Mouse (Mus musculus): ENCODE data around the gene 1700012B07Rik. TPM values are rescaled to one million over a fixed set of nuclear protein-coding genes. Genes with fewer than 3 reads are reported as not detected.

The 1700012B07Rik gene
- total and polyA plus RNA-seq, 3 experiments = 0.11 TPM; not detected in 2

DNA sequence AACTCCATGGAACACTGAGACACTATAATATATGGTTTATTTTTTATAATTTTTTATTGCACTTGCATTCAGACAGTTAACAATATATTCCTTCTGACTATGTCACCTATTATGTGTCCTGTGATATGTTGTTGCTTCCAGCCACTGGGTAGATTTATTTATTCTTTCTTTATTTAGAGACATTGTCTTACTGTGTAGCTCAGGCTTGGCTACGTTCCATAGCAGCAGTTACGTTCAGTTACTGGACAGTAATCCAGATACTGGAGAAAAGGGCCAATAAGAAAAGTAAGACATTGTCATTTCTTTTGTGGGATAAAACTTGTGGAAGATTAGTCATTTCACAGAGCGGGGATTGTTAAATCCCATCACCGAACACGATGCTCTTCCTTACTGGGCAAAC lies 2.5 kb upstream of the 1700012B07Rik start:
- Histone ChIP-seq H3K36me3 (replicated peaks) (no peaks in the 10 kb centered on the region), H3K4me3 (ENCODE audit: low read depth, low read length) (no peak overlapping the region), H3K27me3 (ENCODE audit: insufficient read depth, low read length) (no peaks in the 10 kb centered on the region), H3K4me1 (ENCODE audit: insufficient read depth, low read depth, low read length) (no peaks in the 10 kb centered on the region), H3K9me3 (replicated peaks) (peaks cover 40% of the 10 kb centered on the region)
- DNase-seq (ENCODE audit: low spot score) (no peak), ATAC-seq (ENCODE audit: extremely low read depth, insufficient number of reproducible peaks, low FRiP score, poor library complexity, severe bottlenecking) (no peak)
- TF ChIP-seq CTCF (IDR thresholded peaks at IDR 0.05; ENCODE audit: low read depth, low read length) (no peak), GATA2 (IDR thresholded peaks at IDR 0.05; ENCODE audit: borderline replicate concordance, low read depth, low read length) (no peak), GATA1 (IDR thresholded peaks at IDR 0.05; ENCODE audit: borderline replicate concordance, low read length) (no peak), TAL1 (conservative IDR thresholded peaks at IDR 0.05; ENCODE audit: low read depth, low read length) (no peak), POLR2AphosphoS5 (IDR thresholded peaks at IDR 0.05; ENCODE audit: insufficient replicate concordance, low read depth, low read length) (no peak)

DNA sequence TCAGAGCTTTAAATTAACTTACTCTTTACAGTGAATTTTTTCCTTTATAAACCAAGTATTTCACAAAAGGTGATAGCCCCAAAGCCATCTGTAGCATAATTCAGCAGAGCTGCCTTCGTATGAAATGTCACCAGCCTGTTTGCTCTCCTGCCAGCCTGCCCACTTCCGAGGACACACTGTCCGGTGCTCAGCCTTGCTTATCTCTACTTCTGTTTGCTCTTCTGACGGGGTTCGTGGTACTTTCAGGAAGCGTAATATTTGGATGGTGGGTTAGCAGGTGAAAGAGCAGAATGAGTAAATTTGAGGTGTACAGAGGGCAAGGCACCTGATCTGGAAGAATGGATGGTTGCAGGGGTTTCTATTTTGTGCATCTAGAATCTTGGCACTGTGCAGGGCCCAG lies 5.6 kb downstream of the 1700012B07Rik start:
- TF ChIP-seq GATA1 (IDR thresholded peaks at IDR 0.05; ENCODE audit: borderline replicate concordance, low read length) = no peak
- TF ChIP-seq GATA2 (IDR thresholded peaks at IDR 0.05; ENCODE audit: borderline replicate concordance, low read depth, low read length) = no peak
- no peak for TF ChIP-seq CTCF (IDR thresholded peaks at IDR 0.05; ENCODE audit: low read depth, low read length)
- no peak for TF ChIP-seq POLR2AphosphoS5 (IDR thresholded peaks at IDR 0.05; ENCODE audit: insufficient replicate concordance, low read depth, low read length)
- no peak for TF ChIP-seq TAL1 (conservative IDR thresholded peaks at IDR 0.05; ENCODE audit: low read depth, low read length)
- H3K36me3 ChIP-seq (replicated peaks) = no peaks in the 10 kb centered on the region
- ATAC-seq (ENCODE audit: extremely low read depth, insufficient number of reproducible peaks, low FRiP score, poor library complexity, severe bottlenecking) (no peak), DNase-seq (ENCODE audit: low spot score) (no peak)
- H3K27me3 ChIP-seq (ENCODE audit: insufficient read depth, low read length) = no peaks in the 10 kb centered on the region
- H3K9me3 ChIP-seq (replicated peaks) = peaks cover 39% of the 10 kb centered on the region
- H3K4me1 ChIP-seq (ENCODE audit: insufficient read depth, low read depth, low read length) = no peaks in the 10 kb centered on the region
- no peak overlapping the region for H3K4me3 ChIP-seq (ENCODE audit: low read depth, low read length)

DNA sequence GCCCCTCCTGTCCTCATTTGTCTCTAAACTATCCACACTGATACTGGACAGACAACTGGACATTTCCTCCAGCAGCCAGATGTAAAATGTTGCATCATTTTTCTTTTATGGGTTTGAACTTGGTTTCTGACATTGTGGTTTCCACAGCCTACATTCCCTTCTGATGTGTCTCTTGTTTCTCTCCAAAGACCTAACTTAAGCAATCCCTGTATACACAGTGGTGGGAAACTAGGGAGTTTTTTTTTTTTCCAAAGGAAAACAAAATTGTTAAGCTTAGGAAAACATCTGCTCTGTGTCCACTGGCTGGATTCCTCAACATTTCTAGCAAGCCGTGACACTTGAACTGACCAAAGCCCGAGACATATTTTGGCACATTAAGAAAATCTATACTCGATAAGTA lies 10.4 kb downstream of the 1700012B07Rik start:
- no peak for DNase-seq (ENCODE audit: low spot score)
- Histone ChIP-seq H3K9me3 (replicated peaks) (peaks cover 27% of the 10 kb centered on the region), H3K4me3 (ENCODE audit: low read depth, low read length) (no peak overlapping the region), H3K36me3 (replicated peaks) (no peaks in the 10 kb centered on the region), H3K4me1 (ENCODE audit: insufficient read depth, low read depth, low read length) (no peaks in the 10 kb centered on the region), H3K27me3 (ENCODE audit: insufficient read depth, low read length) (no peaks in the 10 kb centered on the region)
- no peak for ATAC-seq (ENCODE audit: extremely low read depth, insufficient number of reproducible peaks, low FRiP score, poor library complexity, severe bottlenecking)
- TF ChIP-seq GATA2 (IDR thresholded peaks at IDR 0.05; ENCODE audit: borderline replicate concordance, low read depth, low read length) (no peak), POLR2AphosphoS5 (IDR thresholded peaks at IDR 0.05; ENCODE audit: insufficient replicate concordance, low read depth, low read length) (no peak), GATA1 (IDR thresholded peaks at IDR 0.05; ENCODE audit: borderline replicate concordance, low read length) (no peak), CTCF (IDR thresholded peaks at IDR 0.05; ENCODE audit: low read depth, low read length) (no peak), TAL1 (conservative IDR thresholded peaks at IDR 0.05; ENCODE audit: low read depth, low read length) (no peak)

DNA sequence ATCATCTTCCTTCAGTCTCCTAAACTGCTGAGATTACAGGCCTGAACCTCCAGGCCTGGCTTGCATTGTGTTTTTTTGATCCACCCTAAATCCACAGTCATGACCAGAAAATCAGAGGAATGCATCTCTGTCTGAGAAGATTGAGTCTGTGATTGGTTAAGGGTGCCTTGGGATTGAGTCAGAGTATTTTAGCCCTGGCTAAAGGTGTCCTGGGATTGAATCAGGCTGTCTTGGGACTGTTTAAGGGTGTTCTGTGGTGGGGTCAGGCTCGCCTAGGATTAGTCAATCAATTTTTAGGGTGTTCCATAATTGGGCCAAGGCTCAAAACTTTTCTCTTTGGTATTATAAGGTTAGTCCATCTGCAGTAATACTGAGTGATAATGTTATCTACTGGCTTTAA lies 10.9 kb downstream of the 1700012B07Rik start:
- TF ChIP-seq GATA1 (IDR thresholded peaks at IDR 0.05; ENCODE audit: borderline replicate concordance, low read length) (no peak), TAL1 (conservative IDR thresholded peaks at IDR 0.05; ENCODE audit: low read depth, low read length) (no peak), POLR2AphosphoS5 (IDR thresholded peaks at IDR 0.05; ENCODE audit: insufficient replicate concordance, low read depth, low read length) (no peak), GATA2 (IDR thresholded peaks at IDR 0.05; ENCODE audit: borderline replicate concordance, low read depth, low read length) (no peak)
- no peaks in the 10 kb centered on the region for H3K4me1 ChIP-seq (ENCODE audit: insufficient read depth, low read depth, low read length)
- ATAC-seq (ENCODE audit: extremely low read depth, insufficient number of reproducible peaks, low FRiP score, poor library complexity, severe bottlenecking) (no peak), DNase-seq (ENCODE audit: low spot score) (no peak)
- H3K9me3 ChIP-seq (replicated peaks) = peaks cover 24% of the 10 kb centered on the region
- H3K36me3 ChIP-seq (replicated peaks) = no peaks in the 10 kb centered on the region
- no peaks in the 10 kb centered on the region for H3K27me3 ChIP-seq (ENCODE audit: insufficient read depth, low read length)
- no peak overlapping the region for H3K4me3 ChIP-seq (ENCODE audit: low read depth, low read length)

DNA sequence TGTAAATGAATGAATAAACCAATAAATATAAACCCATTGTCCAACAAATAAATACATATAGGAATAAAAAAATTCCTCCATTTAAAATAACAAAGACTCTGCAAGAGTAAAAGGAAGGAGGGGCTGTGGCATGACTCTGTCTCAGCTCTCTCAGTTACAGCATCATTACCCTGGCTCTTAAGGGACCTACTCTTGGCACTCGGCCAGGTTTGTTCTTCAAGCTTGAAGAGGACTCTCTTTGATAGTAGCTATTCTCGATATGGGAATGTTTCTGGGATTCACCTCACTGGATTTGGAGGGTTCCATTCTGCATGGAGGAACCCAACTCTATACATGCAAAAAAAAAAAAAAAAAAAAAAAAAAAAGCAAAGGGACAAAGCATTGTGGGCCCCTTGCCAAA lies 16.1 kb downstream of the 1700012B07Rik start:
- Histone ChIP-seq H3K4me3 (ENCODE audit: low read depth, low read length) (no peak overlapping the region), H3K27me3 (ENCODE audit: insufficient read depth, low read length) (no peaks in the 10 kb centered on the region), H3K9me3 (replicated peaks) (peaks cover 40% of the 10 kb centered on the region), H3K36me3 (replicated peaks) (no peaks in the 10 kb centered on the region), H3K4me1 (ENCODE audit: insufficient read depth, low read depth, low read length) (no peaks in the 10 kb centered on the region)
- TF ChIP-seq GATA2 (IDR thresholded peaks at IDR 0.05; ENCODE audit: borderline replicate concordance, low read depth, low read length) (no peak), POLR2AphosphoS5 (IDR thresholded peaks at IDR 0.05; ENCODE audit: insufficient replicate concordance, low read depth, low read length) (no peak)
- no peak for ATAC-seq (ENCODE audit: extremely low read depth, insufficient number of reproducible peaks, low FRiP score, poor library complexity, severe bottlenecking)
- no peak for DNase-seq (ENCODE audit: low spot score)

DNA sequence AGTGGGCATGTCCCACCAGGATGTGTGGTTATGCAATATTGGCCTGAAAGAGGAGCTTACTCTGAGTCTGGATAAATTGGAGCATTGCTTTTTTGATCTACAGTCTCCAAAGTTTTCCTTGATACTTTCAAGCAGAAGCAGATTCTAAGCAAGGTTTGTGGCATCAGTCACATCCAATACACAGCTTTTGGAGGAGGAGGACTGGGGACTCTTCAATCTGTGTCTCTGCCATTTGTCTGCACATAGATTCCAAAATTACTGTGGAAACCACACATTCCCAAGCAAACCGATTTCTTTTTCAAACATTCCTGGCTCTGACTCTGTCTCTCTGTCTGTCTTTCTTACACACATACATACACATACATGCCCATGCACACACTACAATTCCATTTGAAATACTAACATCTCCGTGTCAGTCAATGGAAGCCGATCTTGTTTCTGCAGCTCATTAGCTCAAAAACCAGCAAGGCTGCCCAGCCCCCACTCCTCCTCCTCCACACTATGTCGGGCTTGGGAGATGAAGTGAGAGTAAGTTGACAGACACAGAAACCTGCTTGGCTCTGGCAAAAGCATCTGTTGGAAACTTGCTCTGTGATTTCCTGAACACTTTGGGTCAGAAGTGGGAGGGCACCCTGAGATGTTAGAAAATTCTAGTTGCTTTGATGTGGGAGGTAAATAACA lies 18.5 kb downstream of the 1700012B07Rik start:
- no peak for ATAC-seq (ENCODE audit: extremely low read depth, insufficient number of reproducible peaks, low FRiP score, poor library complexity, severe bottlenecking)
- H3K27me3 ChIP-seq (ENCODE audit: insufficient read depth, low read length) = no peaks in the 10 kb centered on the region

More for the DNA sequence above, 18.5 kb downstream of the 1700012B07Rik start:
- DNase-seq (ENCODE audit: low spot score) = no peak
- no peaks in the 10 kb centered on the region for H3K36me3 ChIP-seq (replicated peaks)
- H3K9me3 ChIP-seq (replicated peaks) = peaks cover 41% of the 10 kb centered on the region
- TF ChIP-seq GATA2 (IDR thresholded peaks at IDR 0.05; ENCODE audit: borderline replicate concordance, low read depth, low read length) = no peak
- TF ChIP-seq POLR2AphosphoS5 (IDR thresholded peaks at IDR 0.05; ENCODE audit: insufficient replicate concordance, low read depth, low read length) = no peak
- no peak for TF ChIP-seq CTCF (IDR thresholded peaks at IDR 0.05; ENCODE audit: low read depth, low read length)
- TF ChIP-seq GATA1 (IDR thresholded peaks at IDR 0.05; ENCODE audit: borderline replicate concordance, low read length) = no peak
- TF ChIP-seq TAL1 (conservative IDR thresholded peaks at IDR 0.05; ENCODE audit: low read depth, low read length) = no peak
- H3K4me1 ChIP-seq (ENCODE audit: insufficient read depth, low read depth, low read length) = no peaks in the 10 kb centered on the region
- H3K4me3 ChIP-seq (ENCODE audit: low read depth, low read length) = no peak overlapping the region

Data from G1E (cell line).